Mouse (Mus musculus) C2C12 (cell line): ENCODE results near the gene Pou2af1. TPM values are rescaled to one million over a fixed set of nuclear protein-coding genes. Genes with fewer than 3 reads are reported as not detected.

Source experiments
- H3K27me3 ChIP-seq: one replicate; pipeline ENCODE4 v1.6.1; 2011; ENCODE audit not compliant: control insufficient read depth, insufficient read depth, insufficient read length
- H3K36me3 ChIP-seq: one replicate; pipeline ENCODE4 v1.6.1; 2011; ENCODE audit not compliant: control insufficient read depth, insufficient read depth
- H3K4me3 ChIP-seq: one replicate; pipeline ENCODE4 v1.5.1; 2011; ENCODE audit warnings: mild to moderate bottlenecking, control low read depth; ENCODE audit not compliant: poor library complexity, insufficient read depth, severe bottlenecking
- H3K79me2 ChIP-seq: one replicate; pipeline ENCODE4 v1.6.1; 2011; ENCODE audit not compliant: control insufficient read depth, insufficient read depth
- H3K79me3 ChIP-seq: one replicate; pipeline ENCODE4 v1.6.1; 2011; ENCODE audit warnings: low read depth, control low read depth
- H3ac ChIP-seq: one replicate; pipeline ENCODE3; 2011; ENCODE audit warnings: low read depth; ENCODE audit not compliant: control insufficient read depth, insufficient read length
- CEBPB ChIP-seq: IDR thresholded peaks from one replicate; pipeline ENCODE4 v1.6.1; 2011; ENCODE audit warnings: low read depth, mild to moderate bottlenecking, control low read depth, moderate library complexity
- CTCF ChIP-seq: IDR thresholded peaks from one replicate; pipeline ENCODE4 v1.5.1; 2011; ENCODE audit not compliant: control insufficient read depth, insufficient read depth, insufficient read length
- FOSL1 ChIP-seq: IDR thresholded peaks from one replicate; pipeline ENCODE4 v1.8.0; 2011; ENCODE audit warnings: mild to moderate bottlenecking, low read length; ENCODE audit not compliant: poor library complexity, insufficient read depth, severe bottlenecking
- MAX ChIP-seq: IDR thresholded peaks from one replicate; pipeline ENCODE4 v1.6.1; 2011; ENCODE audit warnings: mild to moderate bottlenecking, control low read depth
- MYOD1 ChIP-seq: IDR thresholded peaks from one replicate; pipeline ENCODE4 v1.6.1; 2011; ENCODE audit warnings: low read depth; ENCODE audit not compliant: control insufficient read depth, insufficient read length
- MYOG ChIP-seq: IDR thresholded peaks from one replicate; pipeline ENCODE4 v1.6.1; 2011; ENCODE audit not compliant: control insufficient read depth, insufficient read length; ENCODE audit errors: extremely low read depth
- USF1 ChIP-seq: IDR thresholded peaks from one replicate; pipeline ENCODE4 v1.6.1; 2011; ENCODE audit warnings: low read depth, mild to moderate bottlenecking, control low read depth, moderate library complexity
- long read RNA-seq, 2 experiments: library from polyadenylated mRNA; unstranded; transcript quantifications; one replicate each; pipeline ENCODE4 v2.0.0; 2019 to 2020
- polyA plus RNA-seq: library from polyadenylated mRNA; unstranded; fragments of >200 nt; fragmentation: generic; extraction: Trizol; gene quantifications from one replicate; pipeline ENCODE4 v1.2.1, GENCODE M21; 2012; ENCODE audit warnings: missing spikeins

The Pou2af1 gene
- polyA plus RNA-seq: 0.01 TPM
- long read RNA-seq, experiment 1: 0 reads
- long read RNA-seq, experiment 2: 0 reads

GRCm38 (mm10) chr9:51213023-51213728 lies at the start of gene Pou2af1:
Pou2af1 (plus strand) TSS chr9:51213708.
- no peak within 1 kb of the TSS for H3ac ChIP-seq
- no peaks in the 10 kb centered on the region for H3K36me3 ChIP-seq
- no peak within 1 kb of the TSS for H3K4me3 ChIP-seq
- no peak for TF ChIP-seq FOSL1
- TF ChIP-seq CEBPB: no peak
- no peak for TF ChIP-seq MAX
- TF ChIP-seq MYOG: no peak
- TF ChIP-seq CTCF: no peak
- no peak for TF ChIP-seq MYOD1
- TF ChIP-seq USF1: no peak
- H3K79me3 ChIP-seq: no peaks in the 10 kb centered on the region
- no peaks in the 10 kb centered on the region for H3K79me2 ChIP-seq
- H3K27me3 ChIP-seq: no peaks in the 10 kb centered on the region

- no peak overlapping the region for H3K4me3 ChIP-seq
- no peaks in the 10 kb centered on the region for H3K79me2 ChIP-seq
- no peaks in the 10 kb centered on the region for H3K79me3 ChIP-seq
- TF ChIP-seq MYOG (no peak), MYOD1 (no peak), MAX (no peak), CTCF (no peak), CEBPB (no peak), USF1 (no peak), FOSL1 (no peak)
- no peaks in the 10 kb centered on the region for H3K36me3 ChIP-seq
- peaks cover 16% of the 10 kb centered on the region for H3K27me3 ChIP-seq
- no peak overlapping the region for H3ac ChIP-seq
These were observed 49.5 kb upstream of the Pou2af1 start for GRCm38 (mm10) chr9:51163989-51164388.

- H3K79me2 ChIP-seq: no peaks in the 10 kb centered on the region
- H3K27me3 ChIP-seq: peaks cover 1% of the 10 kb centered on the region
- H3ac ChIP-seq: no peak within 1 kb of the TSS
- TF ChIP-seq CEBPB (no peak), FOSL1 (no peak), CTCF (no peak), MAX (no peak), USF1 (no peak), MYOG (no peak), MYOD1 (no peak)
- no peak within 1 kb of the TSS for H3K4me3 ChIP-seq
- no peaks in the 10 kb centered on the region for H3K79me3 ChIP-seq
- no peaks in the 10 kb centered on the region for H3K36me3 ChIP-seq
These were observed 48.0 kb upstream of the Pou2af1 start, which contains the start of gene Gm32742 for GRCm38 (mm10) chr9:51165312-51166180. Gm32742 (minus strand) TSS chr9:51165517.

GRCm38 (mm10) chr9:51167954-51168353 lies 45.6 kb upstream of the Pou2af1 start:
- no peaks in the 10 kb centered on the region for H3K36me3 ChIP-seq
- H3K4me3 ChIP-seq: no peak overlapping the region
- TF ChIP-seq FOSL1: no peak
- no peak for TF ChIP-seq USF1
- no peak for TF ChIP-seq MAX
- TF ChIP-seq MYOD1: no peak
- TF ChIP-seq CTCF: no peak
- TF ChIP-seq MYOG: no peak
- TF ChIP-seq CEBPB: no peak
- no peak overlapping the region for H3ac ChIP-seq
- no peaks in the 10 kb centered on the region for H3K79me3 ChIP-seq
- no peaks in the 10 kb centered on the region for H3K79me2 ChIP-seq
- no peaks in the 10 kb centered on the region for H3K27me3 ChIP-seq

- Histone ChIP-seq H3K4me3 (no peak overlapping the region), H3K79me3 (no peaks in the 10 kb centered on the region), H3K36me3 (no peaks in the 10 kb centered on the region), H3ac (no peak overlapping the region), H3K79me2 (no peaks in the 10 kb centered on the region), H3K27me3 (no peaks in the 10 kb centered on the region)
- no peak for TF ChIP-seq FOSL1
- TF ChIP-seq MYOD1: no peak
- no peak for TF ChIP-seq MAX
- TF ChIP-seq CEBPB: no peak
- no peak for TF ChIP-seq USF1
- TF ChIP-seq MYOG: no peak
- TF ChIP-seq CTCF: no peak
These were observed 44.8 kb upstream of the Pou2af1 start for GRCm38 (mm10) chr9:51168698-51169097.

GRCm38 (mm10) chr9:51169133-51169532 lies 44.4 kb upstream of the Pou2af1 start:
- no peaks in the 10 kb centered on the region for H3K27me3 ChIP-seq
- no peaks in the 10 kb centered on the region for H3K79me3 ChIP-seq
- no peak overlapping the region for H3K4me3 ChIP-seq
- H3K79me2 ChIP-seq: no peaks in the 10 kb centered on the region
- H3K36me3 ChIP-seq: no peaks in the 10 kb centered on the region
- H3ac ChIP-seq: no peak overlapping the region
- TF ChIP-seq FOSL1 (no peak), MAX (no peak), USF1 (no peak), CEBPB (no peak)
